Mouse (Mus musculus) fibroblast of lung, adult 2 months (primary cell): ENCODE measurements around the gene 9930111J21Rik1.
A peak's percentile ranks its signal among the peaks of the same experiment; 100 is the strongest.
"Not testable (repeated sequence)": the region's sequence is repeated elsewhere in the genome, so short reads cannot be mapped to it uniquely, and the experiment has no call there.

Source experiments
- DNase-seq: peaks from one replicate; pipeline ENCODE4 v3.0.0-alpha.2; 2011; ENCODE audit warnings: low read depth

9930111J21Rik1 gene

GRCm38 (mm10) chr11:48913611-48914010 is 65.6 kb downstream of the 9930111J21Rik1 start:
- no peak for DNase-seq

GRCm38 (mm10) chr11:48908459-48908858 is 70.7 kb downstream of the 9930111J21Rik1 start:
- no peak for DNase-seq

GRCm38 (mm10) chr11:48902021-48902420 is 77.2 kb downstream of the 9930111J21Rik1 start, which contains the start of gene Gm5431:
TSS of gene Gm5431 (minus strand) at chr11:48902214.
- no peak for DNase-seq

- DNase-seq: not testable (repeated sequence)
These were observed 77.6 kb downstream of the 9930111J21Rik1 start for GRCm38 (mm10) chr11:48901567-48901930.

- DNase-seq: not testable (repeated sequence)
These were observed 78.3 kb downstream of the 9930111J21Rik1 start for GRCm38 (mm10) chr11:48900654-48901566.

- peak; percentile 56 for DNase-seq
These were observed 80.3 kb downstream of the 9930111J21Rik1 start for GRCm38 (mm10) chr11:48898812-48899431.
